Mouse (Mus musculus): Measurements from ENCODE around the gene Afg1l.

The Afg1l gene

DNA sequence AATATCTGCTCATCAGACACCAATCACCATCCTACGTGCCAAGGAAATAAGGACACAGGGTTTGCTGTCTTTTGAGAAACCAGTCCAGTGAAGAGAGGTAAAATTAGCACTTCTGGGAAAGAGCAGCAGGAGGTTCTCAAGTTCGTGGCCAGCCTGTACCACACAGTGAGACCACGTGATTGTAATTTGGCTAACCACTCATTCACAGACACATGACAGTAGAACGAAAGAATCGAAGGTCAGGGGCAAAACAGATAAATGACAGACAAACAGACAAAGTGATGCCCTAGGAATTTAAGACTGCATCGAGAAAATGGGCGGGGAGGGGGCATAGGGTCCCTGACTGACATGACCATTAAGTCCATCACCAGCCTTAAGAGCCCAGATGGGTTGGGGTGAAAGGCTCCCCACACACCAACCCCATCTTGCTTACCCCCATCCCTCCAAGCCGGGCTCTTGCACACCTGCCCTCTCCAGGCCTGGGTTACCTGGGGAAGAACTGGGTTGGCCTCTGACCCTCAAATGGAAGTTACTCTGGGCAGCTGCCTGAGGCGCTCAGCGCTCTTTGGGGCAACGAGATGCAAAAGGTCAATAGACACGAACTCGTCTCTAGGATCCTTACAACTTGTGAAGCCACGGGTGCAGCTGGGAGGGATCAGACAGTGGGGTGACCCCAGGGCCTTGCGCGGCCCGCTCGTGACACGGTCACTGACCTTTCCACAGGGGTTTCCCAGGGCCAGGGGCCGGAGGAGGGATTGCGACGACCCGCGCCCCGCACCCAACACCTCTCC, 620 bp downstream of the Afg1l start:
- no peak for DNase-seq (ENCODE audit: extremely low read depth, low read depth, low spot score)

DNA sequence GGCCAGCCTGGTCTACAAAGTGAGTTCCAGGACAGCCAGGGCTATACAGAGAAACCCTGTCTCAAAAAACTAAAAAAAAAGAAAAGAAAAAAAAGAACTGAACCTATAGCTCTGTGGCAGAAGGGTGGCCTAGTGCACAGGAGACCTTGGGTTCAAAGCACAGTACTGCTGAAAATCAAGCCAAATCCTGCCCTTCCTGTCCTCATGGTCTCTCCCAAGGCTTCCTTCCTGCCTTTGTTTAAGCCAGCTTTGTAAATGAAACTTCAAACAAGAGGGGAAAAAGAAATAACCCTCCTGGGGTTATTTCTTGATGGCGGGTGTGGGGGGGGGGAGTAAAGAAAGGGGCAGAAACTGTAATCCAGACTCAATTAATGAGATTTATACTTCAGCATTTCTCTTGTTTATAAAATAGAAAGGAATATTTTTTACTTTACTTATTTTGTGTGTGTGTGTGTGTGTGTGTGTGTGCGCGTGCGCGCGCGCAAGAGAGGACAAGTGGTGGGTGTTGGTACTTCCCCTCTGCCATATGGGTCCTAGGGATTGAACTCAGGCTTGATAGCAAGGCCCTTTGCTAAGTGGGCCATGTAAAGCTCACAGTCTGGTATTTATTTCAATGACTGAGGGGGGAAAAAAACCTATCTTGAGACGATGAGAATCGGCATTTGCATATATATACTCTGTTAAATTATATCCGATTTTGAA, 1.4 kb downstream of the Afg1l start:
- no peak for DNase-seq (ENCODE audit: extremely low read depth, low read depth, low spot score)

GRCm38 (mm10) chr10:42474946-42475514, 3.3 kb downstream of the Afg1l start:
- no peak for DNase-seq (ENCODE audit: extremely low read depth, low read depth, low spot score)

GRCm38 (mm10) chr10:42464805-42465204, 13.6 kb downstream of the Afg1l start:
- DNase-seq (ENCODE audit: extremely low read depth, low read depth, low spot score): no peak

DNA sequence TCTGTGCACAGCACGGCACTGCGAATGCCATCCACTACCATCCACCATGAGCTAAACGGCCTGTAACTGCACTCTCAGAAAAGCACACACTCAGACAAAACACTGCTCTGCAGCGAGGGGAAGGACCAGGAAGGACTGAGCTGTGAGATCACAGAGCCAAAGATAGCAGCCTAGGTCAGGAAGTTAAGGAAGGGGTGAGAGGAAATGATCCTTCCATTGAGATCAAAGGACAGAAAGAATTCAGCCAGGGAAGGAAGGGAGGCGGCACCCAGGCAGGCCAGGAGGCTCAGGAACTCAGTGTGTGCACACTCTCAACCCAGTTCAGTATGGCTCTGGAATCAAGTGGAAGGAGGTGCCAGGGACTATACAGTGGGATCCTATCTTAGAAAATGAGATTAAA, 14.1 kb downstream of the Afg1l start:
- no peak for DNase-seq (ENCODE audit: extremely low read depth, low read depth, low spot score)

GRCm38 (mm10) chr10:42457557-42458191, 20.7 kb downstream of the Afg1l start:
- DNase-seq (ENCODE audit: extremely low read depth, low read depth, low spot score): no peak

DNA sequence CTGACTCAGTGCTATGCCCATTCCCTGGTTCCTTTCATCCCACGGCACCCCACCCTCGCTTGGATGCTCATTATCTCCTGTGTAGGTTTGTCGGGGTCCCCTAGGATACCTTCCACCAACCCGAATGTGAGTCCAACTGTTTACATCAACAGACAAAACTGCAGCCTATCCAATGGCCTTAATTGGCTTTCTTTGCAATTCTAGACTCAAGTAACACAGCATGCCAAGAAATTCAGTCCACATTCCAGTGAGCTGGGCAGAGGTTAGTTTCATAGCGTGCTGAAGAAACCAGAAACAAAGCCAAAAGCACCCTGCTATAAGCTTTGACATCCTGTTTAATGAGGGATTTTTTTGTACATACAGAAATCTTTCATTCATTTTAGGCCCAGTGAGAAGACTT, 22.4 kb downstream of the Afg1l start:
- no peak for DNase-seq (ENCODE audit: extremely low read depth, low read depth, low spot score)

DNA sequence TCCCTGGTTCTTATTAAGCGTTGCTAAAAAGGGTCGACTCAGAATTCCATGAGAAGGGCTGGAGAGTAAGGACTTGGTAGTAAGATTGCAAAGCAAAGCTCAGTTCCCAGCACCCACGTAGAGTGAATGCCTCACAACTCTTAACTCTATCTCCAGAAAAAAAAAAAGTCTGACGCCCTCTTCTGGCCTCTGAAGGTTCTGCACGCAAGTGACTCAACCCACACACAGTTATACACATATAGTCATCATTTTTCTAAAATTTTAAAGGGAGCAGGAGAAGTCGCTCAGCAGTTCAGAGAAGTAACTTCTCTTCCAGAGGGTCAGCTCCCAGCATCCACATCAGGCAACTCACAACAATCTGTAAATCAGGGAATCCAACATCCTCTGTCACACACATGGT, 23.7 kb downstream of the Afg1l start:
- DNase-seq (ENCODE audit: extremely low read depth, low read depth, low spot score): no peak

GRCm38 (mm10) chr10:42454266-42454665, 24.1 kb downstream of the Afg1l start:
- DNase-seq (ENCODE audit: extremely low read depth, low read depth, low spot score): no peak

DNA sequence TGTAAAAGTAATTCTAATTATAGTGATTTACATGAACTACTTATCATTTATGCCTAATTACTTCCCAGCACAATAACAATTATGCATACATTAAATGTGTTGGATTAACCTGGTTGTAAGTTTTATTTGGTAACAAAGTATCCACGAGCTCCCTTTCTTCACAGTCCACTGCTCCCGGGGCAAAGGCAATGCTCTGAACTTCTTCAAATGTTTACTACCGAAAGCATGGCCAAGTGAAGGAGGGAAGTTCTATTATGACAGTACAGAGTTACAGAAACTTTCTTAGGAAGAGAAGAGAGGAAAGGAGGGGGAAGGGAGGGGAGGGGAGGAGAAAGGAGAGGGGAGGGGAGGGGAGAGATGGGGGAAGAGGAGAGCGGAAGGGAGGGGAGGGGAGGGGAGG, 28.7 kb downstream of the Afg1l start:
- no peak for DNase-seq (ENCODE audit: extremely low read depth, low read depth, low spot score)

DNA sequence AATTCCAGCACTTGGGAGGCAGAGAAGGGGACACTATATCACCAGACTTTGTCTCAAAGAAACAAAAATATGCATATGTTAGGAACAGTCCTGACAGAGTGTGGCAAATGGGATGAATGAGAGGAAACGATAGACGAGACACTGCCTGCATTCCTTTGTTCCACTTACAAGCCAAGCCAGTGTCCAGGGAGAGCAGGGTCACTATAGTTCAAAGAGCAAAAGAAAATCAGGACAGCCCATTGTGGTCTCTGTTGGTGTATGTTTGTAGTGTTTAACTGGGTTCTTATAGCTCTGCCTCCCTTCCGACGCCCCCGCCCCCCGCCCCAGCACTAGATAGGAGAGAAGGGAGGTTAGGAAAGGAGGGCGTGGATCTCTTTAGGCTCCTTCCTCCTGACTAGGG, 30.0 kb downstream of the Afg1l start:
- DNase-seq (ENCODE audit: extremely low read depth, low read depth, low spot score): no peak

DNA sequence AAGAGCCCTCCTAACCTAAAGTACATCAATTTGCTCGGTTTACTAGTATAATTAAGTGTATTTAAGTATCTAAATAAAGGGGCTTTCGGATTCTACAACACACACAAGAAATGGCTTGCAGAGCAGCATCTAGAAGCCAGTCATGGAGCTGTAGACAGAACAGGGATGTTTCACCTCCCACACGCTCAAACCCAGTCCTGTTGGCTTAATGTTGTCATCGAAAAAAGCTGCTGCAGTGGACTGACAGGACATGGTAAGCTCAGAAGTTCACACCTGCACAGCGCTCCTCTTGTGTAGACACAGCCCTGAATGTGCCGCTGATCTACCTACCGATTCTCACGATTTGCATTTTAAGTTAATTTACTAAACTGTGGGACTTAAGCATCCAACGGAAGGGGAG, 32.2 kb downstream of the Afg1l start:
- DNase-seq (ENCODE audit: extremely low read depth, low read depth, low spot score): no peak

GRCm38 (mm10) chr10:42436842-42437805, 41.2 kb downstream of the Afg1l start:
- no peak for DNase-seq (ENCODE audit: extremely low read depth, low read depth, low spot score)

DNA sequence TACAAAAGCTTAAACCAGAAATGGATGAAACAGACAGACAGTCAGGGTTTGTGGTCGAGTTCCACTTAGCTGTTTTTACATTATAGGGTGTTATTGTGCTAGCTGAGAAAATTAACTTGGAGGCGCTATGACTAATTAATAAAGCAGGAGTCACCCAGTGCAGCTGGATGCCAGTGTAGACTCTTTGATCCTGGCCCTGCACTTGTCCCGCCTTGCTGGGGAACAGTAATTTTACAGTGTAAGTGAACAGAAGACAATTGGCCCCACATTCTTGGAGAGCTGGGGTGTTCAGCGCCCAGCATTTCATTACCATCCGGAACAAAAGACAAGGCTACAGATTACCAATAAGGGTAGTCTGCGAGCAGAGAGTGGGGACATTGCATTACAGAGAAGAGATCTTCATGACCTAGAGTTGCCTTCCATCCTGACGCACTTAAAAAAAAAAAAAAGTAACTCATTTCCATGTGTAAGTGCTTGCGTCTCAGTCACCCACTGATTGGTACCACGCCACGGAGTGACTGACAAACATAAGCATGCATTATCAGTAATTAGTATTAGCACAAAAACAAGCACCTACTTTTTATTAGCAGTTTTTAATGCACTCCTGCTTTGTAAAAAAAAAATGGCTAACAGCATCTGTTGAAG, 60.7 kb downstream of the Afg1l start:
- no peak for DNase-seq (ENCODE audit: extremely low read depth, low read depth, low spot score)

GRCm38 (mm10) chr10:42415821-42416470, 62.4 kb downstream of the Afg1l start:
- no peak for DNase-seq (ENCODE audit: extremely low read depth, low read depth, low spot score)

DNA sequence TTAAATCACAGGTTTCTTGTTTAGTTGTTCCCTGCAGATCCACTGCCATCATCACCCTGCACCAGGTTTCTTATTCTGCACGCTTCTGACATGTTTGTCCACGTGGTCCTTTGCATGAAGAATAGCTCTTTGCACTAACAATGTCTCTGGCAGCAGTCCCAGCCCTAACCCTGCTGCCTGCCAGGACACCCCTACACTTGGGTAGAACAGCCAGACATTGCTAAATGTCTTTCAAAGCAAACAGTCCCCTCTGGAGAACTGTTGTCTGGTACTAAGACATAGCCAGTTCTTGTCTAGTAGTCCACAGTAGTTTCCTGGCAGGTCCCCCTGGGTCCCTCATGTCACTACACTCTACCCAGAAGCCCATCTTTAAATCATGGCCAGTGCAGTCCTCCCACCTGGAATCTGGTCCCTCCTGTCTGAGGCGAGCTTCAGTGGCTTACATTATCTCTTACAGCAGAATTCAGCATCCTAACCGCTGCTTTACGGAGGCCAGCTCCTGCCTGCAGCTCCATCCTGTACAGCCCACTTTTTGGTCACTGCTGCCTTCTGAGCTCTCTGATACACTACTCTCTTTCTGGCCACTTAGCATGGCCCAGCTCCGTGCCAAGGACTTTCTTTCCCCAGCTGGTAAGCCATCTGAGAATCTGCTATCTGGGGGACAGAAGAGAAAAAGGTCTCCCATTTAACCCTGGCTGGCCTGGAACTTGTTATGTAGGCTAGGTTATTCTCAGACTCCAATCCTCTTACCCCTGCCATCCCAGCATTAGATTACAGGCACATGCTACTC, 67.4 kb downstream of the Afg1l start:
- DNase-seq (ENCODE audit: extremely low read depth, low read depth, low spot score): no peak

DNA sequence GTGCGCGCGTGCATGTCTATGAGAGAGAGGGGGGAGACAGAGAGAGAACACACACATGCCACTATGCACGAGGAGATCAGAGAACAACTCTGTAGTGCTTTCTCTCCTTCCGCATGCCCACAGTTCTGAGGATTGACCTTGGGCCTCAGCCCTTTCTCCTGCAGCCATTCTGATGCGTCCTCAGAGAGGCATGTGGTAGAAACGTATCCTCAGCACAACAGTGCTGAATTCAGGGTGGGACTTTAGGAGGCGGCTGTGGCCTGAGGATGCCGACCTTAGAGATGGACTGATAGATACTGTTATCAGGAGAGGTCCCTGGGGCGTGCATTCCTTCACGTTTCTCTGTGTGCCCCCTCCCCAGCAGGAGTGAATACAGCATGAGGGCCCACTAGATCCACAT, 87.9 kb downstream of the Afg1l start:
- no peak for DNase-seq (ENCODE audit: extremely low read depth, low read depth, low spot score)

DNA sequence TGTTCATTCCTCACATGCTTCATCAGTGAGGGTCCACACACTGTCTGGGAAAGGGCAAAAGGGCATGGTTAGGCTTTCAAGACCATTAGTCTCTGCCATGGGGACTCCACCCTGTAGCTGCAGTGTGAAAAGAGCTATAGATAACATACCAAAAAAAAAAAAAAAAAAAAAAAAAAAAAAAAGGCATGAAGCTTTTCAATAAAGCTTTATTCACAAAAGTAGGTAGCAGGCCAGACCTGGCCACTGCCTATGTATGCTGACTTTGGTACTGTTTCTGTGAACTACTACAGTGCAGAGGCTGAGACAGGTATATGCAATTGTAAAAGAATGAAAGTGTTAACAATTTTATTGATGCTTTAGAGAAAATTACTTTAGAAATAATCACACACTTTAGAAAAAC, 90.2 kb downstream of the Afg1l start:
- DNase-seq (ENCODE audit: extremely low read depth, low read depth, low spot score): no peak
